Mouse (Mus musculus) neutrophil, adult 59 days (primary cell): ENCODE data around the gene 1700024B05Rik. TPM values are rescaled to one million over a fixed set of nuclear protein-coding genes. Genes with fewer than 3 reads are reported as not detected.

Experiments
- total RNA-seq, 2 experiments: library from RNA; stranded (reverse); gene quantifications; 1 replicate in 1 of 2; 2 replicates in 1 of 2; pipeline ENCODE4 v1.2.4; 2023

Gene 1700024B05Rik
- not detected for total RNA-seq

GRCm38 (mm10) chr14:41943695-41944094, at the start of gene 1700024B05Rik:
Gene 1700024B05Rik, plus strand, starts transcription at chr14:41943995.

GRCm38 (mm10) chr14:41907190-41907589, 36.6 kb upstream of the 1700024B05Rik start, which contains the start of gene Gm7980:
Gene Gm7980, minus strand, starts transcription at chr14:41907290.

GRCm38 (mm10) chr14:41924649-41925048, 19.1 kb upstream of the 1700024B05Rik start, which contains the start of gene 1700049E17Rik1:
Gene 1700049E17Rik1, plus strand, starts transcription at chr14:41924949.

GRCm38 (mm10) chr14:41967827-41968226, 24.0 kb downstream of the 1700024B05Rik start, which contains the start of gene Gm6401:
Gene Gm6401, minus strand, starts transcription at chr14:41967927.

GRCm38 (mm10) chr14:41983225-41983624, 39.4 kb downstream of the 1700024B05Rik start, which contains the start of gene Gm3543:
Gene Gm3543, minus strand, starts transcription at chr14:41983325.

Other genes with a start within 250 kb of the 1700024B05Rik start
- gene Gm8068, start 242.1 kb upstream of the 1700024B05Rik start, total RNA-seq = not detected
- not detected for gene Gm7929, start 193.4 kb upstream of the 1700024B05Rik start, total RNA-seq
- gene Gm47189, start 171.6 kb upstream of the 1700024B05Rik start, total RNA-seq = not detected
- gene Gm7980, start 36.7 kb upstream of the 1700024B05Rik start, total RNA-seq = not detected
- not detected for gene 1700049E17Rik1, start 19.0 kb upstream of the 1700024B05Rik start, total RNA-seq
- gene Gm6401, start 23.9 kb downstream of the 1700024B05Rik start, total RNA-seq = not detected
- not detected for gene Gm3543, start 39.3 kb downstream of the 1700024B05Rik start, total RNA-seq
- not detected for gene Gm7951, start 173.4 kb downstream of the 1700024B05Rik start, total RNA-seq
- not detected for gene Gm17027, start 218.6 kb downstream of the 1700024B05Rik start, total RNA-seq
- gene Gm3573, start 246.8 kb downstream of the 1700024B05Rik start, total RNA-seq = not detected